In the genomic region with DNA sequence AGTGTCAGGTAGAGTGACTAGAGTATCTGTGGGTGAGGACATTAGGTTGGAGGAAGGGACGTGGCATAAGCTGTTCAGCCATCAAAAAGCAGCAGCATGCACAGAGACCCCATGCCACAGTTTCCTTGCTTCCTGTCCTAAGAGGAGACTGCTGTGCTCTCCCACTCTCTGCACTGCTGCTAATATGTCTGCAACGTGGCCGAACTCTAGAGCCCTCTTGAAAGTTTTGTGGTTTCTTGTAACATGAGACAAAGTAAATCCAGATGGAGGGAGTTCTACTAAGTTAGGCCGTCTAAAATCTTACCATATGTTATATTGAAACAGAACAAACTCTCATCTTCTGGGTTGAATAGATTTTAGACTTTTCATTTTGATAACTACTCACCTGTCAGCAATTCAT, we compare ENCODE assay signal across 21 mouse cellular contexts. TPM values are rescaled to one million over a fixed set of nuclear protein-coding genes. Genes with fewer than 3 reads are reported as not detected.
DNase-seq lines count a peak whose midpoint lies in the region; ATAC-seq and TF ChIP-seq lines count a peak whose summit lies in the region.
"Had no signal": no experiment of that assay in that cellular context is flagged by ENCODE, and none has a peak within 500 bp of the region (broad histone marks: within the 10 kb centered on the region; RNA-seq: fewer than 3 reads in every experiment).

No protein-coding gene starts in this region.

- no peaks in the 10 kb centered on the region for H3K27me3 ChIP-seq in embryonic facial prominence, embryonic 11.5 days (ENCODE audit: control insufficient read depth, insufficient read depth, low read length)
- H3K27me3 ChIP-seq in lung, postnatal 0 days (replicated peaks; ENCODE audit: insufficient read depth, low read length) = no peaks in the 10 kb centered on the region
- H3K27me3 ChIP-seq in midbrain, embryonic 13.5 days = no peaks in the 10 kb centered on the region
- H3K27me3 ChIP-seq: midbrain, embryonic 12.5 days had no signal

- H3K9ac ChIP-seq in embryonic facial prominence, embryonic 11.5 days (replicated peaks; ENCODE audit: low read length) = no peak overlapping the region
- no peak overlapping the region for H3K9ac ChIP-seq in lung, postnatal 0 days (replicated peaks; ENCODE audit: low read depth)
- H3K9ac ChIP-seq in midbrain, embryonic 13.5 days (replicated peaks) = no peak overlapping the region
- H3K9ac ChIP-seq: midbrain, embryonic 12.5 days had no signal

- peak overlapping the region; percentile 38 for H3K27ac ChIP-seq in embryonic facial prominence, embryonic 11.5 days (replicated peaks; ENCODE audit: low read depth, low read length)
- no peak overlapping the region for H3K27ac ChIP-seq in lung, postnatal 0 days (ENCODE audit: low read length)
- no peak overlapping the region for H3K27ac ChIP-seq in midbrain, embryonic 13.5 days
- H3K27ac ChIP-seq: heart, adult 2 months; hindbrain, embryonic 10.5 days; macrophage; midbrain, embryonic 12.5 days had no signal

- H3K4me3 ChIP-seq in embryonic facial prominence, embryonic 11.5 days (ENCODE audit: low read depth, low read length) = no peak overlapping the region
- no peak overlapping the region for H3K4me3 ChIP-seq in lung, postnatal 0 days (ENCODE audit: low read depth, low read length)
- H3K4me3 ChIP-seq in midbrain, embryonic 13.5 days (replicated peaks) = no peak overlapping the region
- H3K4me3 ChIP-seq: heart, adult 2 months; hindbrain, embryonic 10.5 days; midbrain, embryonic 12.5 days had no signal

- peak; percentile 32 to 52 for DNase-seq in lung, adult 18-20 months
- no peak for DNase-seq in lung, postnatal 14 days
- peak; percentile 84 for DNase-seq in embryonic facial prominence, embryonic 11.5 days (ENCODE audit: low spot score)
- DNase-seq in fibroblast of lung, adult 2 months (ENCODE audit: low read depth) = peak; percentile 29
- peak; percentile 52 for DNase-seq in lung, postnatal 0 days (ENCODE audit: low spot score)
- DNase-seq in heart, adult 8-10 months (ENCODE audit: low spot score) = no peak
- DNase-seq in layer of hippocampus, adult 18-20 months (ENCODE audit: low spot score in 2 of 2) = no peak
- DNase-seq: cerebellum, adult 11-12 months; cerebellum, postnatal 25 days; heart, adult 2 months; kidney, adult 8-10 months; retina, postnatal 1 day; thymus, adult 18-20 months had no signal

- no peaks in the 10 kb centered on the region for H3K9me3 ChIP-seq in embryonic facial prominence, embryonic 11.5 days (replicated peaks; ENCODE audit: control insufficient read depth, low read length)
- H3K9me3 ChIP-seq in lung, postnatal 0 days (ENCODE audit: low read length) = no peaks in the 10 kb centered on the region
- no peaks in the 10 kb centered on the region for H3K9me3 ChIP-seq in midbrain, embryonic 13.5 days
- H3K9me3 ChIP-seq: G1E; hindbrain, embryonic 10.5 days; midbrain, embryonic 12.5 days had no signal

- WGBS in embryonic facial prominence, embryonic 11.5 days = 37% methylated on average over 4 of the region's 4 CpGs
- 65% methylated on average over 4 of the region's 4 CpGs for WGBS in lung, postnatal 0 days
- 97% methylated on average over 4 of the region's 4 CpGs for WGBS in midbrain, embryonic 13.5 days

- no peak for TF ChIP-seq CTCF in lung, postnatal 0 days (IDR thresholded peaks at IDR 0.05)

- H3K4me2 ChIP-seq in embryonic facial prominence, embryonic 11.5 days (ENCODE audit: low read depth, low read length) = no peak overlapping the region
- H3K4me2 ChIP-seq in lung, postnatal 0 days (replicated peaks; ENCODE audit: low read depth, low read length) = no peak overlapping the region
- no peak overlapping the region for H3K4me2 ChIP-seq in midbrain, embryonic 13.5 days (replicated peaks)
- H3K4me2 ChIP-seq: midbrain, embryonic 12.5 days had no signal

- H3K4me1 ChIP-seq in embryonic facial prominence, embryonic 11.5 days (ENCODE audit: control insufficient read depth, insufficient read depth, low read length) = no peaks in the 10 kb centered on the region; the same call in 1 of the 2 replicates
- H3K4me1 ChIP-seq in lung, postnatal 0 days (ENCODE audit: insufficient read depth, low read depth, low read length) = no peaks in the 10 kb centered on the region
- H3K4me1 ChIP-seq in midbrain, embryonic 13.5 days (replicated peaks) = no peaks in the 10 kb centered on the region
- H3K4me1 ChIP-seq: hindbrain, embryonic 10.5 days; midbrain, embryonic 12.5 days had no signal

- peaks cover 3% of the 10 kb centered on the region for H3K36me3 ChIP-seq in embryonic facial prominence, embryonic 11.5 days (replicated peaks; ENCODE audit: control insufficient read depth, insufficient read depth, low read depth, low read length)
- H3K36me3 ChIP-seq in lung, postnatal 0 days (ENCODE audit: insufficient read depth, low read length) = peaks cover 3% of the 10 kb centered on the region; the same call in 1 of the 2 replicates
- H3K36me3 ChIP-seq in midbrain, embryonic 13.5 days = peaks cover 72% of the 10 kb centered on the region

- TF ChIP-seq EP300 in lung, postnatal 0 days (IDR thresholded peaks at IDR 0.05) = no peak

- ATAC-seq in embryonic facial prominence, embryonic 11.5 days (replicated peaks; ENCODE audit: insufficient number of reproducible peaks, low FRiP score, low TSS enrichment, low read depth) = peak; percentile 86
- ATAC-seq in lung, postnatal 0 days = peak; percentile 57
- ATAC-seq in midbrain, embryonic 13.5 days = no peak
- ATAC-seq: CD4-positive, CD25-positive, alpha-beta regulatory T cell, adult 4 months; inflammation-experienced regulatory T-cells, adult 6 months had no signal

RNA-seq across cellular contexts. Expression of a gene that starts 15.4 kb away (rescaled TPM):
- 27.3 and 32.0 TPM in 2 replicates for polyA plus RNA-seq in embryonic facial prominence, embryonic 11.5 days (2014; fragmentation: Nextera tagmentation; extraction: Ambion mirVana)
- polyA plus RNA-seq in lung, postnatal 0 days (2015; fragmentation: Nextera tagmentation; extraction: Ambion mirVana) = 18.4 and 18.7 TPM in 2 replicates
- polyA plus RNA-seq in midbrain, embryonic 13.5 days (2015; fragmentation: Nextera tagmentation; extraction: Ambion mirVana) = 33.2 and 33.4 TPM in 2 replicates
- 10 to 100 TPM in 2 of 4 experiments, 1 to 10 TPM in 2; 8.5 to 13.1 (median 10.5) TPM for total RNA-seq in heart, adult 8-10 months (2022)
- 10 to 100 TPM; 28.5 to 31.6 TPM for total RNA-seq in layer of hippocampus, adult 18-20 months (2021)

RNA-seq across cellular contexts. Expression of a gene that starts 15.5 kb away (rescaled TPM):
- 5.3 and 6.9 TPM in 2 replicates for polyA plus RNA-seq in embryonic facial prominence, embryonic 11.5 days (2014; fragmentation: Nextera tagmentation; extraction: Ambion mirVana)
- 10.8 and 11.6 TPM in 2 replicates for polyA plus RNA-seq in lung, postnatal 0 days (2015; fragmentation: Nextera tagmentation; extraction: Ambion mirVana)
- 11.1 and 12.2 TPM in 2 replicates for polyA plus RNA-seq in midbrain, embryonic 13.5 days (2015; fragmentation: Nextera tagmentation; extraction: Ambion mirVana)
- 1 to 10 TPM; 4.0 to 5.7 (median 4.3) TPM for total RNA-seq in heart, adult 8-10 months (2022)
- 1 to 10 TPM; 5.9 to 7.2 TPM for total RNA-seq in layer of hippocampus, adult 18-20 months (2021)

RNA-seq across cellular contexts. Expression of a gene that starts 39.5 kb away (rescaled TPM):
- polyA plus RNA-seq in embryonic facial prominence, embryonic 11.5 days (2014; fragmentation: Nextera tagmentation; extraction: Ambion mirVana) = 1.6 and 4.4 TPM in 2 replicates
- 3.7 and 5.2 TPM in 2 replicates for polyA plus RNA-seq in lung, postnatal 0 days (2015; fragmentation: Nextera tagmentation; extraction: Ambion mirVana)
- polyA plus RNA-seq in midbrain, embryonic 13.5 days (2015; fragmentation: Nextera tagmentation; extraction: Ambion mirVana) = 1.6 and 4.9 TPM in 2 replicates
- total RNA-seq in heart, adult 8-10 months (2022) = 1 to 10 TPM in 1 of 4 experiments, under 1 TPM in 1, not detected in 2; 0.87 to 1.0 TPM
- not detected for total RNA-seq in layer of hippocampus, adult 18-20 months (2021)
- polyA plus RNA-seq: G1E; heart, adult 2 months; large intestine, adult 2 months; macrophage had no signal

RNA-seq across cellular contexts. Expression of a gene that starts 39.6 kb away (rescaled TPM):
- 6.8 and 7.3 TPM in 2 replicates for polyA plus RNA-seq in embryonic facial prominence, embryonic 11.5 days (2014; fragmentation: Nextera tagmentation; extraction: Ambion mirVana)
- polyA plus RNA-seq in lung, postnatal 0 days (2015; fragmentation: Nextera tagmentation; extraction: Ambion mirVana) = 4.6 and 5.0 TPM in 2 replicates
- 15.2 and 17.5 TPM in 2 replicates for polyA plus RNA-seq in midbrain, embryonic 13.5 days (2015; fragmentation: Nextera tagmentation; extraction: Ambion mirVana)
- total RNA-seq in heart, adult 8-10 months (2022) = 10 to 100 TPM; 10.9 to 13.9 (median 12.3) TPM
- total RNA-seq in layer of hippocampus, adult 18-20 months (2021) = 10 to 100 TPM; 20.6 to 22.9 TPM

RNA-seq across cellular contexts. Expression of a gene that starts 51.8 kb away (rescaled TPM):
- polyA plus RNA-seq in embryonic facial prominence, embryonic 11.5 days (2014; fragmentation: Nextera tagmentation; extraction: Ambion mirVana) = 53.3 and 55.7 TPM in 2 replicates
- polyA plus RNA-seq in lung, postnatal 0 days (2015; fragmentation: Nextera tagmentation; extraction: Ambion mirVana) = 42.2 and 42.6 TPM in 2 replicates
- 79.7 and 80.5 TPM in 2 replicates for polyA plus RNA-seq in midbrain, embryonic 13.5 days (2015; fragmentation: Nextera tagmentation; extraction: Ambion mirVana)
- total RNA-seq in heart, adult 8-10 months (2022) = 10 to 100 TPM; 44.4 to 58.4 (median 51.3) TPM
- 10 to 100 TPM; 86.7 to 91.4 TPM for total RNA-seq in layer of hippocampus, adult 18-20 months (2021)

Comparison
In these comparisons a context has a peak if more than half of its experiments do, and no peak if none do; other contexts are left out.
1. DNase-seq: peak in lung, adult 18-20 months (2 of 2), embryonic facial prominence, embryonic 11.5 days (single experiment), fibroblast of lung, adult 2 months (single experiment) and lung, postnatal 0 days (single experiment); none in lung, postnatal 14 days (single experiment), heart, adult 8-10 months (single experiment) and layer of hippocampus, adult 18-20 months (0 of 2).